Mouse (Mus musculus): ENCODE data around the gene Acap3. TPM values are rescaled to one million over a fixed set of nuclear protein-coding genes. Genes with fewer than 3 reads are reported as not detected.
A peak's percentile ranks its signal among the peaks of the same experiment; 100 is the strongest.

Acap3 gene
- 10.1 and 11.6 TPM in 2 replicates for polyA plus RNA-seq (2015; fragmentation: Nextera tagmentation; extraction: Ambion mirVana)

DNA sequence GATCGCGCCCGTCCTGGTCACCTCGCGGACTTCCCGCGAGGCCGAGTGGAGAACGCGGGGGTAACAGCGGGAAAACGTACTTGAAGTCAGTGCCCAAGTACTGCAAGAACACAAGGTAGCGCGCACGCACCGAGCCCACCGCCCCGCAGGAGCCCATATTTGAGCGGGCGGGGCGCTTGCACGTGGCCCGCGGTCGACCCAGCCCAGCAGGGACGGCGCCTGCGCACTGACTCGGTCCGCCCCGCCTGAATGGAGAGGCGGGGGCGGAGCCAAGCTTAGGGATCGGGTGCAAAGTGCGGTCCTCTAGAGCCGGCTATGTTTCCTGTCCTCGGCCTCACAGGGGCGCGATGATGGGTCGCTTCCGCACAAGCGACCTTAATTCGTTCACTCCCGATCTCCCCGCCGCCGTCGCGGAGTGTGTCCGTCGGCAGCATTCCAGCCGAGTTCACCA, at the start of gene Acap3, which contains the start of gene Pusl1:
TSS of gene Acap3 (plus strand) at position 272 of the 451 bp plus-strand sequence.
TSS of gene Pusl1 (minus strand) at position 231 of the 451 bp plus-strand sequence.
- H3K9me3 ChIP-seq (replicated peaks; ENCODE audit: control insufficient read depth, low read length): no peaks in the 10 kb centered on the region
- H3K36me3 ChIP-seq (ENCODE audit: control insufficient read depth, insufficient read depth): peaks cover 23% of the 10 kb centered on the region
- WGBS: under 1% methylated on average over 52 of the region's 52 CpGs
- H3K27me3 ChIP-seq (ENCODE audit: control insufficient read depth, insufficient read depth, low read length): no peaks in the 10 kb centered on the region
- H3K27ac ChIP-seq (ENCODE audit: low read length): peak within 1 kb of the TSS; percentile 97
- ATAC-seq (replicated peaks; ENCODE audit: extremely low read depth, insufficient read depth, low FRiP score): peak; percentile 88
- H3K9ac ChIP-seq (ENCODE audit: low read length): peak within 1 kb of the TSS; percentile 89
- peak within 1 kb of the TSS; percentile 81 for H3K4me3 ChIP-seq (ENCODE audit: low read length)
- peaks cover 39% of the 10 kb centered on the region for H3K4me1 ChIP-seq (ENCODE audit: control insufficient read depth, insufficient read depth, low read length)
- peak within 1 kb of the TSS; percentile 93 for H3K4me2 ChIP-seq (ENCODE audit: low read depth, low read length)

- Histone ChIP-seq H3K9ac (ENCODE audit: low read length) (no peak overlapping the region), H3K4me1 (ENCODE audit: control insufficient read depth, insufficient read depth, low read length) (peaks cover 26% of the 10 kb centered on the region), H3K27me3 (ENCODE audit: control insufficient read depth, insufficient read depth, low read length) (peaks cover 3% of the 10 kb centered on the region; the same call in 1 of the 2 replicates), H3K4me3 (ENCODE audit: low read length) (no peak overlapping the region), H3K27ac (ENCODE audit: low read length) (no peak overlapping the region), H3K36me3 (ENCODE audit: control insufficient read depth, insufficient read depth) (no peaks in the 10 kb centered on the region), H3K9me3 (replicated peaks; ENCODE audit: control insufficient read depth, low read length) (no peaks in the 10 kb centered on the region), H3K4me2 (ENCODE audit: low read depth, low read length) (no peak overlapping the region)
- 89% methylated on average over 5 of the region's 5 CpGs for WGBS
- ATAC-seq (replicated peaks; ENCODE audit: extremely low read depth, insufficient read depth, low FRiP score): no peak
These were observed 48.4 kb upstream of the Acap3 start for GRCm38 (mm10) chr4:155843231-155843630.

DNA sequence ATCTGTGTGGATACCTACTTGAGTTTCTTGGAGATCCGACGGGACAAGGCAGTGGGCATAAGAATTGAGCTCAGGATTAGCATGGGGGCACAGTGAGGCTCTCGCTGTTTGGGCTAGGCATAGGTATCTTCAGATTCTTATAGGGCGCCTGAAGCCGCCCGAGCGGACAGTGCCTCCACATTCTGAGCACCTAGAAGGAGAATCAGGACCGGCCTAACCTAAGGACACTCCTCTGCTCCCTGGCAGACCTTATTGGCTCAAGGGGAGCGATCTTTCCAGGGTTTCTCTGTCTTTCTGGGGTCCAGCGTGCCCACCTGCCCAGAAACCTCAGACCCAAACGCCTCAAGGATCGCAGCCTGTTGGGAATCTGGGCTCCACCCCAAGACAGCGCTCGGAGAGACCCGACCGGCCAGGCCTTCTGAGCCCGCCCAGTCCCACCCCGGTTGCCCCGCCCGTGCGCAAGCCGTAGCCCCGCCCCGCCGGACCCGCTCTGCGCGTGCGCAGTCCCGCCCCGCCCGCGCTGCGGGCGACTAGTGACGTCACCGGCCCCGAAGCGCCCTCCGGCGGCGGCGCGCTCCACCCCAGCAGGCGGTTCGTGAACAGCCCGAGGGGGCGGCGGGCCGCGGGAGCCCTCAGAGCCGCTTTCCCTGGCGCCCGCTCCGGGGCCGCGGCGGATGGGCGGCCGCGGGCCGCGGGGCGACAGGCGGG, 44.6 kb upstream of the Acap3 start, which contains the start of gene Dvl1:
TSS of gene Dvl1 (plus strand) at position 532 of the 708 bp plus-strand sequence.
- Histone ChIP-seq H3K27me3 (ENCODE audit: control insufficient read depth, insufficient read depth, low read length) (no peaks in the 10 kb centered on the region), H3K4me2 (ENCODE audit: low read depth, low read length) (peak within 1 kb of the TSS; percentile 92), H3K36me3 (ENCODE audit: control insufficient read depth, insufficient read depth) (no peaks in the 10 kb centered on the region), H3K4me1 (ENCODE audit: control insufficient read depth, insufficient read depth, low read length) (peaks cover 25% of the 10 kb centered on the region), H3K9ac (ENCODE audit: low read length) (peak within 1 kb of the TSS; percentile 91), H3K9me3 (replicated peaks; ENCODE audit: control insufficient read depth, low read length) (no peaks in the 10 kb centered on the region), H3K4me3 (ENCODE audit: low read length) (peak within 1 kb of the TSS; percentile 77), H3K27ac (ENCODE audit: low read length) (peak within 1 kb of the TSS; percentile 45; the same call in 1 of the 2 replicates)
- ATAC-seq (replicated peaks; ENCODE audit: extremely low read depth, insufficient read depth, low FRiP score): peak; percentile 92
- WGBS: 2% methylated on average over 62 of the region's 65 CpGs

- H3K4me3 ChIP-seq (ENCODE audit: low read length): peak overlapping the region; percentile 77
- no peaks in the 10 kb centered on the region for H3K27me3 ChIP-seq (ENCODE audit: control insufficient read depth, insufficient read depth, low read length)
- peak overlapping the region; percentile 45; the same call in 1 of the 2 replicates for H3K27ac ChIP-seq (ENCODE audit: low read length)
- H3K9me3 ChIP-seq (replicated peaks; ENCODE audit: control insufficient read depth, low read length): no peaks in the 10 kb centered on the region
- peak; percentile 51 for ATAC-seq (replicated peaks; ENCODE audit: extremely low read depth, insufficient read depth, low FRiP score)
- H3K36me3 ChIP-seq (ENCODE audit: control insufficient read depth, insufficient read depth): no peaks in the 10 kb centered on the region
- peaks cover 25% of the 10 kb centered on the region for H3K4me1 ChIP-seq (ENCODE audit: control insufficient read depth, insufficient read depth, low read length)
- peak overlapping the region; percentile 92 for H3K4me2 ChIP-seq (ENCODE audit: low read depth, low read length)
- H3K9ac ChIP-seq (ENCODE audit: low read length): peak overlapping the region; percentile 91
- 2% methylated on average over 63 of the region's 69 CpGs for WGBS
These were observed 43.9 kb upstream of the Acap3 start for GRCm38 (mm10) chr4:155847591-155848352.

GRCm38 (mm10) chr4:155848434-155849095, 43.1 kb upstream of the Acap3 start:
- peak overlapping the region; percentile 91 for H3K9ac ChIP-seq (ENCODE audit: low read length)
- WGBS: 67% methylated on average over 7 of the region's 7 CpGs
- H3K36me3 ChIP-seq (ENCODE audit: control insufficient read depth, insufficient read depth): no peaks in the 10 kb centered on the region
- peak overlapping the region; percentile 77 for H3K4me3 ChIP-seq (ENCODE audit: low read length)
- ATAC-seq (replicated peaks; ENCODE audit: extremely low read depth, insufficient read depth, low FRiP score): no peak
- no peaks in the 10 kb centered on the region for H3K9me3 ChIP-seq (replicated peaks; ENCODE audit: control insufficient read depth, low read length)
- H3K27ac ChIP-seq (ENCODE audit: low read length): no peak overlapping the region
- peak overlapping the region; percentile 92 for H3K4me2 ChIP-seq (ENCODE audit: low read depth, low read length)
- H3K4me1 ChIP-seq (ENCODE audit: control insufficient read depth, insufficient read depth, low read length): peaks cover 25% of the 10 kb centered on the region
- H3K27me3 ChIP-seq (ENCODE audit: control insufficient read depth, insufficient read depth, low read length): no peaks in the 10 kb centered on the region

DNA sequence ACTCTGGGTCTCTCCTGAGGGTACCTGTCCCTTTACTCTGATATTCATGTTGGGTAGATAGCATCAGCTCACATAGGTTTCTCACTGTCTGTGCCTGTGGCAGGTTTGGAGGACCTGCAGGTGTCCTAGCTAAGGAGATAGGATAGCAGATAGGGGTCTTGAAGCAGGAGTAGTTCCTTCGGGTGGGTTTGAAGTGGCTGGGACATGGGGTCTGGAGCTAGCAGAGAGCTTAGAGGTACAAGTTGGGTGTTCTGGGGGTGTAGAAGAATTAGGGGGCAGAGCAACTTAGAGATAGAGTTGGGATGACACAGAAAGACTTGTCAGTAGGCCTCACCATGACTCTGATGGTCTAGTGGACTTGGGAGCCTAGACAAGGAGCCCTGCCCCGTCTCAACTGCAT, 42.2 kb upstream of the Acap3 start:
- H3K9me3 ChIP-seq (replicated peaks; ENCODE audit: control insufficient read depth, low read length): no peaks in the 10 kb centered on the region
- 0 out of 2 replicates have a peak, but pooled peaks cover 1% of the 10 kb centered on the region for H3K36me3 ChIP-seq (ENCODE audit: control insufficient read depth, insufficient read depth)
- WGBS: 78% methylated on average over 2 of the region's 2 CpGs
- peaks cover 25% of the 10 kb centered on the region for H3K4me1 ChIP-seq (ENCODE audit: control insufficient read depth, insufficient read depth, low read length)
- no peaks in the 10 kb centered on the region for H3K27me3 ChIP-seq (ENCODE audit: control insufficient read depth, insufficient read depth, low read length)
- ATAC-seq (replicated peaks; ENCODE audit: extremely low read depth, insufficient read depth, low FRiP score): no peak
- no peak overlapping the region for H3K27ac ChIP-seq (ENCODE audit: low read length)
- H3K9ac ChIP-seq (ENCODE audit: low read length): no peak overlapping the region
- no peak overlapping the region for H3K4me2 ChIP-seq (ENCODE audit: low read depth, low read length)
- no peak overlapping the region for H3K4me3 ChIP-seq (ENCODE audit: low read length)

GRCm38 (mm10) chr4:155849792-155850451, 41.7 kb upstream of the Acap3 start:
- ATAC-seq (replicated peaks; ENCODE audit: extremely low read depth, insufficient read depth, low FRiP score): no peak
- Histone ChIP-seq H3K4me1 (ENCODE audit: control insufficient read depth, insufficient read depth, low read length) (peaks cover 25% of the 10 kb centered on the region), H3K27ac (ENCODE audit: low read length) (no peak overlapping the region), H3K4me3 (ENCODE audit: low read length) (no peak overlapping the region), H3K9ac (ENCODE audit: low read length) (no peak overlapping the region), H3K36me3 (ENCODE audit: control insufficient read depth, insufficient read depth) (0 out of 2 replicates have a peak, but pooled peaks cover 7% of the 10 kb centered on the region), H3K9me3 (replicated peaks; ENCODE audit: control insufficient read depth, low read length) (no peaks in the 10 kb centered on the region), H3K27me3 (ENCODE audit: control insufficient read depth, insufficient read depth, low read length) (no peaks in the 10 kb centered on the region), H3K4me2 (ENCODE audit: low read depth, low read length) (no peak overlapping the region)
- 92% methylated on average over 3 of the region's 3 CpGs for WGBS

GRCm38 (mm10) chr4:155851368-155851767, 40.3 kb upstream of the Acap3 start:
- no peak for ATAC-seq (replicated peaks; ENCODE audit: extremely low read depth, insufficient read depth, low FRiP score)
- Histone ChIP-seq H3K9me3 (replicated peaks; ENCODE audit: control insufficient read depth, low read length) (no peaks in the 10 kb centered on the region), H3K9ac (ENCODE audit: low read length) (no peak overlapping the region), H3K4me2 (ENCODE audit: low read depth, low read length) (no peak overlapping the region), H3K27ac (ENCODE audit: low read length) (no peak overlapping the region), H3K36me3 (ENCODE audit: control insufficient read depth, insufficient read depth) (peaks cover 16% of the 10 kb centered on the region), H3K27me3 (ENCODE audit: control insufficient read depth, insufficient read depth, low read length) (no peaks in the 10 kb centered on the region), H3K4me1 (ENCODE audit: control insufficient read depth, insufficient read depth, low read length) (peaks cover 25% of the 10 kb centered on the region), H3K4me3 (ENCODE audit: low read length) (no peak overlapping the region)
- WGBS: 79% methylated on average over 3 of the region's 3 CpGs

Data from heart, embryonic 16.5 days (tissue).